Mouse (Mus musculus): ENCODE data around the gene Ccdc84. TPM values are rescaled to one million over a fixed set of nuclear protein-coding genes. Genes with fewer than 3 reads are reported as not detected.
"Not testable (repeated sequence)": the region's sequence is repeated elsewhere in the genome, so short reads cannot be mapped to it uniquely, and the experiment has no call there.

The Ccdc84 gene
- total and polyA plus RNA-seq, 2 experiments from 2014 or later: 23.2 to 30.2 TPM

GRCm38 (mm10) chr9:44379054-44379834 is 39.1 kb downstream of the Ccdc84 start, which contains the start of gene Hyou1:
Gene Hyou1 (plus strand): TSS chr9:44379490.
- ATAC-seq (ENCODE audit: low FRiP score) (peak; percentile 98), DNase-seq (ENCODE audit: low spot score) (peak; percentile 98)
- H3K4me2 ChIP-seq (ENCODE audit: low read depth, low read length, poor library complexity, severe bottlenecking): peak within 1 kb of the TSS; percentile 94
- peaks cover 31% of the 10 kb centered on the region for H3K36me3 ChIP-seq (ENCODE audit: insufficient read depth, low read length)
- H3K9ac ChIP-seq (replicated peaks; ENCODE audit: low read length, poor library complexity, severe bottlenecking): peak within 1 kb of the TSS; percentile 95
- H3K4me3 ChIP-seq (ENCODE audit: low read depth, low read length): peak within 1 kb of the TSS; percentile 92
- TF ChIP-seq CTCF (IDR thresholded peaks at IDR 0.05): peak; percentile 62
- H3K27me3 ChIP-seq (ENCODE audit: insufficient read depth, low read length): no peaks in the 10 kb centered on the region
- H3K9me3 ChIP-seq (ENCODE audit: low read length): no peaks in the 10 kb centered on the region
- H3K27ac ChIP-seq (ENCODE audit: low read depth, low read length): peak within 1 kb of the TSS; percentile 86
- under 1% methylated on average over 76 of the region's 83 CpGs for WGBS
- peaks cover 9% of the 10 kb centered on the region; the same call in 1 of the 2 replicates for H3K4me1 ChIP-seq (ENCODE audit: insufficient read depth, low read length)

GRCm38 (mm10) chr9:44378153-44378730 is 40.1 kb downstream of the Ccdc84 start:
- peak overlapping the region; percentile 92 for H3K4me3 ChIP-seq (ENCODE audit: low read depth, low read length)
- H3K4me1 ChIP-seq (ENCODE audit: insufficient read depth, low read length): peaks cover 9% of the 10 kb centered on the region; the same call in 1 of the 2 replicates
- no peak for TF ChIP-seq CTCF (IDR thresholded peaks at IDR 0.05)
- no peak for DNase-seq (ENCODE audit: low spot score)
- H3K27me3 ChIP-seq (ENCODE audit: insufficient read depth, low read length): no peaks in the 10 kb centered on the region
- ATAC-seq (ENCODE audit: low FRiP score): no peak
- H3K27ac ChIP-seq (ENCODE audit: low read depth, low read length): peak overlapping the region; percentile 86; the same call in 1 of the 2 replicates
- H3K4me2 ChIP-seq (ENCODE audit: low read depth, low read length, poor library complexity, severe bottlenecking): peak overlapping the region; percentile 55
- WGBS: 92% methylated on average over 5 of the region's 5 CpGs
- 0 out of 2 replicates have a peak overlapping the region, but pooled peaks have one; percentile 74 for H3K9ac ChIP-seq (replicated peaks; ENCODE audit: low read length, poor library complexity, severe bottlenecking)
- H3K9me3 ChIP-seq (ENCODE audit: low read length): no peaks in the 10 kb centered on the region
- peaks cover 21% of the 10 kb centered on the region for H3K36me3 ChIP-seq (ENCODE audit: insufficient read depth, low read length)

GRCm38 (mm10) chr9:44377335-44377734 is 41.0 kb downstream of the Ccdc84 start:
- not testable (repeated sequence) for H3K27me3 ChIP-seq (ENCODE audit: insufficient read depth, low read length); H3K9me3 ChIP-seq (ENCODE audit: low read length); H3K4me1 ChIP-seq (ENCODE audit: insufficient read depth, low read length); ATAC-seq (ENCODE audit: low FRiP score); DNase-seq (ENCODE audit: low spot score); H3K9ac ChIP-seq (replicated peaks; ENCODE audit: low read length, poor library complexity, severe bottlenecking); H3K4me2 ChIP-seq (ENCODE audit: low read depth, low read length, poor library complexity, severe bottlenecking); H3K27ac ChIP-seq (ENCODE audit: low read depth, low read length); H3K4me3 ChIP-seq (ENCODE audit: low read depth, low read length)
- peaks cover 12% of the 10 kb centered on the region for H3K36me3 ChIP-seq (ENCODE audit: insufficient read depth, low read length)
- 91% methylated on average over 2 of the region's 2 CpGs for WGBS

GRCm38 (mm10) chr9:44376141-44376540 is 42.2 kb downstream of the Ccdc84 start:
- no peak for TF ChIP-seq CTCF (IDR thresholded peaks at IDR 0.05)
- Histone ChIP-seq H3K4me3 (ENCODE audit: low read depth, low read length) (no peak overlapping the region), H3K4me1 (ENCODE audit: insufficient read depth, low read length) (peaks cover 9% of the 10 kb centered on the region; the same call in 1 of the 2 replicates), H3K36me3 (ENCODE audit: insufficient read depth, low read length) (peaks cover under 1% of the 10 kb centered on the region; the same call in 1 of the 2 replicates), H3K27ac (ENCODE audit: low read depth, low read length) (no peak overlapping the region), H3K9ac (replicated peaks; ENCODE audit: low read length, poor library complexity, severe bottlenecking) (no peak overlapping the region), H3K4me2 (ENCODE audit: low read depth, low read length, poor library complexity, severe bottlenecking) (no peak overlapping the region), H3K9me3 (ENCODE audit: low read length) (no peaks in the 10 kb centered on the region), H3K27me3 (ENCODE audit: insufficient read depth, low read length) (no peaks in the 10 kb centered on the region)
- 90% methylated on average over 6 of the region's 6 CpGs for WGBS
- ATAC-seq (ENCODE audit: low FRiP score): no peak
- DNase-seq (ENCODE audit: low spot score): no peak

- Histone ChIP-seq H3K36me3 (ENCODE audit: insufficient read depth, low read length) (no peaks in the 10 kb centered on the region), H3K4me1 (ENCODE audit: insufficient read depth, low read length) (no peaks in the 10 kb centered on the region), H3K4me2 (ENCODE audit: low read depth, low read length, poor library complexity, severe bottlenecking) (no peak overlapping the region), H3K27me3 (ENCODE audit: insufficient read depth, low read length) (no peaks in the 10 kb centered on the region), H3K27ac (ENCODE audit: low read depth, low read length) (no peak overlapping the region), H3K9me3 (ENCODE audit: low read length) (no peaks in the 10 kb centered on the region), H3K4me3 (ENCODE audit: low read depth, low read length) (no peak overlapping the region), H3K9ac (replicated peaks; ENCODE audit: low read length, poor library complexity, severe bottlenecking) (no peak overlapping the region)
- ATAC-seq (ENCODE audit: low FRiP score) (no peak), DNase-seq (ENCODE audit: low spot score) (no peak)
- no peak for TF ChIP-seq CTCF (IDR thresholded peaks at IDR 0.05)
Measured at GRCm38 (mm10) chr9:44373386-44373785, 45.0 kb downstream of the Ccdc84 start.

GRCm38 (mm10) chr9:44364480-44364879 is 53.9 kb downstream of the Ccdc84 start:
- Histone ChIP-seq H3K9ac (replicated peaks; ENCODE audit: low read length, poor library complexity, severe bottlenecking) (no peak overlapping the region), H3K36me3 (ENCODE audit: insufficient read depth, low read length) (no peaks in the 10 kb centered on the region), H3K4me3 (ENCODE audit: low read depth, low read length) (no peak overlapping the region), H3K4me1 (ENCODE audit: insufficient read depth, low read length) (0 out of 2 replicates have a peak, but pooled peaks cover 3% of the 10 kb centered on the region), H3K27me3 (ENCODE audit: insufficient read depth, low read length) (no peaks in the 10 kb centered on the region), H3K4me2 (ENCODE audit: low read depth, low read length, poor library complexity, severe bottlenecking) (no peak overlapping the region), H3K9me3 (ENCODE audit: low read length) (no peaks in the 10 kb centered on the region), H3K27ac (ENCODE audit: low read depth, low read length) (no peak overlapping the region)
- DNase-seq (ENCODE audit: low spot score) (no peak), ATAC-seq (ENCODE audit: low FRiP score) (no peak)
- WGBS: 58% methylated on average over 3 of the region's 3 CpGs
- peak; percentile 43 for TF ChIP-seq CTCF (IDR thresholded peaks at IDR 0.05)

GRCm38 (mm10) chr9:44361931-44362330 is 56.4 kb downstream of the Ccdc84 start:
- DNase-seq (ENCODE audit: low spot score); H3K27me3 ChIP-seq (ENCODE audit: insufficient read depth, low read length); H3K9ac ChIP-seq (replicated peaks; ENCODE audit: low read length, poor library complexity, severe bottlenecking); H3K36me3 ChIP-seq (ENCODE audit: insufficient read depth, low read length); H3K4me1 ChIP-seq (ENCODE audit: insufficient read depth, low read length); H3K9me3 ChIP-seq (ENCODE audit: low read length): not testable (repeated sequence)
- Histone ChIP-seq H3K27ac (ENCODE audit: low read depth, low read length) (0 out of 2 replicates have a peak overlapping the region, but pooled peaks have one; percentile 78), H3K4me3 (ENCODE audit: low read depth, low read length) (peak overlapping the region; percentile 65), H3K4me2 (ENCODE audit: low read depth, low read length, poor library complexity, severe bottlenecking) (peak overlapping the region; percentile 66)
- WGBS: 43% methylated on average over 4 of the region's 4 CpGs
- peak; percentile 47; the same call in 1 of the 2 replicates for ATAC-seq (ENCODE audit: low FRiP score)

All from midbrain, postnatal 0 days (tissue).